Mouse (Mus musculus) lung, embryonic 14.5 days (tissue): ENCODE results near the gene Farsa. TPM values are rescaled to one million over a fixed set of nuclear protein-coding genes. Genes with fewer than 3 reads are reported as not detected.
A peak's percentile ranks its signal among the peaks of the same experiment; 100 is the strongest.
"Not testable (repeated sequence)": the region's sequence is repeated elsewhere in the genome, so short reads cannot be mapped to it uniquely, and the experiment has no call there.

Source experiments
- ATAC-seq: fragments of 200-750 bp; cut with Nextera tagmentation; 2 replicates; pipeline ENCODE4 v1.8.0; 2017; ENCODE audit warnings: mild to moderate bottlenecking, moderate TSS enrichment, moderate library complexity; ENCODE audit not compliant: insufficient read depth
- DNase-seq: peaks from one replicate; pipeline ENCODE4 v3.0.0-alpha.2; 2015
- H3K27ac ChIP-seq: fragments of 300-500 bp; sonication (generic); 2 replicates; pipeline ENCODE4 v1.5.1; 2014; ENCODE audit warnings: low read depth, mild to moderate bottlenecking, moderate library complexity
- H3K27me3 ChIP-seq: fragments of 300-500 bp; sonication (generic); 2 replicates; pipeline ENCODE4 v1.6.1; 2014; ENCODE audit warnings: low read length, control low read depth; ENCODE audit not compliant: insufficient read depth
- H3K36me3 ChIP-seq: fragments of 300-500 bp; sonication (generic); 2 replicates; pipeline ENCODE4 v1.6.1; 2014; ENCODE audit warnings: control low read depth; ENCODE audit not compliant: insufficient read depth
- H3K4me1 ChIP-seq: fragments of 300-500 bp; sonication (generic); 2 replicates; pipeline ENCODE4 v1.6.1; 2014; ENCODE audit warnings: antibody characterized with exemption, control low read depth; ENCODE audit not compliant: insufficient read depth
- H3K4me2 ChIP-seq: fragments of 300-500 bp; sonication (generic); 2 replicates; pipeline ENCODE4 v1.6.1; 2014; ENCODE audit warnings: mild to moderate bottlenecking
- H3K4me3 ChIP-seq: fragments of 300-500 bp; sonication (generic); 2 replicates; pipeline ENCODE4 v1.5.1; 2014; ENCODE audit warnings: low read depth, low read length
- H3K9ac ChIP-seq: fragments of 300-500 bp; sonication (generic); 2 replicates; pipeline ENCODE4 v1.6.1; 2014
- H3K9me3 ChIP-seq: fragments of 300-500 bp; sonication (generic); 2 replicates; pipeline ENCODE4 v1.6.1; 2016; ENCODE audit warnings: low read depth, low read length, control low read depth
- CTCF ChIP-seq: IDR thresholded peaks from 2 replicates; pipeline ENCODE4 v1.5.1; 2016; ENCODE audit warnings: antibody characterized with exemption, low read depth
- WGBS: fragments of 180-500 bp; shearing (Covaris S2); extraction: QIAGEN DNeasy Blood & Tissue Kit; methylation state at CpG from one replicate; pipeline ENCODE4 v1.1.7; 2014; 5-methylcytosine and 5-hydroxymethylcytosine counted together
- polyA plus RNA-seq: library from polyadenylated mRNA; unstranded; fragments of >200 nt; fragmentation: Nextera tagmentation; extraction: Ambion mirVana; gene quantifications from 2 replicates; pipeline ENCODE4 v1.2.1, GENCODE M21; 2014

Gene Farsa
- polyA plus RNA-seq, 1 experiment from 2014 or later = 103 TPM

GRCm38 (mm10) chr8:84814240-84814554 lies 42.6 kb upstream of the Farsa start:
- 82% methylated on average over 11 of the region's 11 CpGs for WGBS
- no peak overlapping the region for H3K9ac ChIP-seq
- no peaks in the 10 kb centered on the region for H3K9me3 ChIP-seq

GRCm38 (mm10) chr8:84814555-84815441 lies 42.0 kb upstream of the Farsa start:
- Histone ChIP-seq H3K4me2 (no peak overlapping the region), H3K9ac (no peak overlapping the region), H3K36me3 (no peaks in the 10 kb centered on the region), H3K4me1 (peaks cover 3% of the 10 kb centered on the region), H3K27ac (no peak overlapping the region), H3K27me3 (peaks cover 8% of the 10 kb centered on the region; the same call in 1 of the 2 replicates), H3K4me3 (no peak overlapping the region), H3K9me3 (no peaks in the 10 kb centered on the region)
- no peak for ATAC-seq
- DNase-seq = no peak
- 38% methylated on average over 19 of the region's 19 CpGs for WGBS
- no peak for TF ChIP-seq CTCF

More at GRCm38 (mm10) chr8:84814240-84814554, 42.6 kb upstream of the Farsa start:
- Histone ChIP-seq H3K27me3 (peaks cover 8% of the 10 kb centered on the region; the same call in 1 of the 2 replicates), H3K4me2 (no peak overlapping the region), H3K4me3 (no peak overlapping the region), H3K27ac (no peak overlapping the region), H3K36me3 (no peaks in the 10 kb centered on the region), H3K4me1 (peaks cover 3% of the 10 kb centered on the region)
- TF ChIP-seq CTCF = no peak
- DNase-seq (no peak), ATAC-seq (no peak)

GRCm38 (mm10) chr8:84815547-84815946 lies 41.2 kb upstream of the Farsa start:
- DNase-seq = peak; percentile 97
- Histone ChIP-seq H3K4me1 (peaks cover 3% of the 10 kb centered on the region), H3K27ac (no peak overlapping the region), H3K27me3 (peaks cover 8% of the 10 kb centered on the region; the same call in 1 of the 2 replicates), H3K4me2 (no peak overlapping the region), H3K4me3 (no peak overlapping the region), H3K36me3 (no peaks in the 10 kb centered on the region), H3K9ac (no peak overlapping the region), H3K9me3 (no peaks in the 10 kb centered on the region)
- peak; percentile 98 for TF ChIP-seq CTCF
- WGBS = 11% methylated on average over 9 of the region's 9 CpGs
- ATAC-seq = peak; percentile 75

GRCm38 (mm10) chr8:84816117-84816516 lies 40.7 kb upstream of the Farsa start:
- no peaks in the 10 kb centered on the region for H3K9me3 ChIP-seq
- 74% methylated on average over 17 of the region's 17 CpGs for WGBS
- no peak overlapping the region for H3K4me2 ChIP-seq
- no peak overlapping the region for H3K9ac ChIP-seq
- H3K4me1 ChIP-seq = no peaks in the 10 kb centered on the region
- DNase-seq (no peak), ATAC-seq (no peak)
- no peaks in the 10 kb centered on the region for H3K36me3 ChIP-seq
- peaks cover 8% of the 10 kb centered on the region; the same call in 1 of the 2 replicates for H3K27me3 ChIP-seq
- no peak overlapping the region for H3K4me3 ChIP-seq
- no peak for TF ChIP-seq CTCF
- H3K27ac ChIP-seq = no peak overlapping the region

- DNase-seq (no peak), ATAC-seq (no peak)
- Histone ChIP-seq H3K27ac (no peak within 1 kb of the TSS), H3K4me1 (no peaks in the 10 kb centered on the region), H3K36me3 (no peaks in the 10 kb centered on the region), H3K9me3 (no peaks in the 10 kb centered on the region), H3K4me2 (peak within 1 kb of the TSS; percentile 49), H3K9ac (no peak within 1 kb of the TSS), H3K4me3 (no peak within 1 kb of the TSS), H3K27me3 (no peaks in the 10 kb centered on the region)
- no peak for TF ChIP-seq CTCF
- 35% methylated on average over 3 of the region's 3 CpGs for WGBS
Observed at GRCm38 (mm10) chr8:84822723-84823122, 34.1 kb upstream of the Farsa start, which contains the start of gene Dand5. Gene Dand5, minus strand, starts transcription at chr8:84822823.

GRCm38 (mm10) chr8:84823653-84824052 lies 33.1 kb upstream of the Farsa start:
- WGBS = under 1% methylated on average over 18 of the region's 18 CpGs
- Histone ChIP-seq H3K9me3 (no peaks in the 10 kb centered on the region), H3K4me2 (peak overlapping the region; percentile 49), H3K27ac (no peak overlapping the region), H3K4me3 (no peak overlapping the region), H3K4me1 (no peaks in the 10 kb centered on the region), H3K27me3 (no peaks in the 10 kb centered on the region), H3K9ac (no peak overlapping the region), H3K36me3 (no peaks in the 10 kb centered on the region)
- ATAC-seq (peak; percentile 82), DNase-seq (peak; percentile 91)
- peak; percentile 92 for TF ChIP-seq CTCF

GRCm38 (mm10) chr8:84825636-84826035 lies 31.2 kb upstream of the Farsa start:
- Histone ChIP-seq H3K27me3 (no peaks in the 10 kb centered on the region), H3K4me1 (no peaks in the 10 kb centered on the region), H3K27ac (no peak overlapping the region), H3K4me2 (no peak overlapping the region), H3K4me3 (no peak overlapping the region), H3K9me3 (no peaks in the 10 kb centered on the region), H3K36me3 (no peaks in the 10 kb centered on the region), H3K9ac (no peak overlapping the region)
- ATAC-seq (no peak), DNase-seq (no peak)
- no peak for TF ChIP-seq CTCF
- WGBS = 40% methylated on average over 4 of the region's 4 CpGs

- not testable (repeated sequence) for H3K4me1 ChIP-seq, H3K4me3 ChIP-seq, ATAC-seq, H3K4me2 ChIP-seq, H3K9me3 ChIP-seq, DNase-seq, H3K36me3 ChIP-seq, H3K27me3 ChIP-seq, H3K27ac ChIP-seq, H3K9ac ChIP-seq
- 73% methylated on average over 1 of the region's 2 CpGs for WGBS
Observed at GRCm38 (mm10) chr8:84826518-84826917, 30.3 kb upstream of the Farsa start.
